Mouse (Mus musculus) spleen, postnatal 4 days (tissue): ENCODE data around the gene Arfip2.

Source experiments
- DNase-seq, 2 experiments: peaks; one replicate each; pipeline ENCODE4 v3.0.0; 2022; ENCODE audit warnings: low spot score in 2 of 2

The Arfip2 gene

DNA sequence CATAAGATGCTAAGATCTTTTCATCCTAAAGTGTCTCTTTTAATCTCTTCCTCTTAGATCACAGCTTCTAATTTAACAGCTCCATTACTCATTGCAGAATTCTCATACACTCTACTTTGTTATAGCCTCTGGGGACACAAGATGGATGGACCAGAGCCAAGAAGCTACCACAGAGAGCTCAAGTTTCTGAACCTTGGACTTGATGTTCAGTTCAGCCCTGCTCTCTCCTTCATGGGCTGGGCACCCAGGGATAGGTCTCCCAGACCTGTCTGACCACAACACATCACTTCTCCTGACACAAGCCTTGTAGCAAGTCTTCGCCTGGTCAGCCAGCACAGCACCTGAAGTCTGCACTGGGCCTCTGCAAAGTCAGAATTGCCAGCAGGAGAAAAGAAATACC lies 25.8 kb downstream of the Arfip2 start:
- no peak for DNase-seq

DNA sequence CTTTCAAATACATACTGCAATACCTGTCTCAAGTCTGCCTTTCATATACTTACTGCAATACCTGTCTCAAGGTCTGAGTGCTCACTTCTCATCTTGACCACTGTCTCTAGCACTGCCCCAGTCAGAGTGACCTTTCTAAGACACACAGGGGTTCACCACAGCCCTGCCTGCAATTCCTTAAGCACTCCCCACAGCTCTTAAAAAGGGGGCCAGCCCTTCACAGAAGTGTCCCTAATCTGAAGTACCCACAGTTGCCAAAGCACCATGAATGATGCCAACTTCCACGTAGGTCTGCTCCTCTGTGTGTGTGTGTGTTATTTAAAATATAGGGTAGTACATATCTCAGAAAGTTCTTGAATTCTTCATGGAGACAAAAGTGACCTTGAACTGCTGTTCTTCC lies 28.4 kb downstream of the Arfip2 start:
- no peak for DNase-seq

DNA sequence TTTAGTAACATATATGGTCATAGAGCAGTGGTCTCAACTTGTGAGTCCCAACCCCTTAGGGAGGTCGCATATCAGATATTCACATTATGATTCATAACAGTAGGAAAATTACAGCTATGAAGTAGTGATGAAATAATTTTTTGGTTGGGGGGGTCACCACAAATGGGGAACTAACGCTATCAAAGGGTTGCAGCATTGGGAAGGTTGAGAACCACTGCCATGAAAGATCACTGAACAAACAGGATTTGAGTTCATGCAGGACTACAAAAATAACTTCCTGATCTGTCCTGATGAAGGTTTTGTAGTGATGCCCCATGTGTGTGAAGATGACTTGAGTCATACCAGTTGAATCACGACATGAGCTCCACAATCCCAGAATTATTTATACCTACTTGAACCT lies 31.7 kb downstream of the Arfip2 start:
- DNase-seq = no peak

DNA sequence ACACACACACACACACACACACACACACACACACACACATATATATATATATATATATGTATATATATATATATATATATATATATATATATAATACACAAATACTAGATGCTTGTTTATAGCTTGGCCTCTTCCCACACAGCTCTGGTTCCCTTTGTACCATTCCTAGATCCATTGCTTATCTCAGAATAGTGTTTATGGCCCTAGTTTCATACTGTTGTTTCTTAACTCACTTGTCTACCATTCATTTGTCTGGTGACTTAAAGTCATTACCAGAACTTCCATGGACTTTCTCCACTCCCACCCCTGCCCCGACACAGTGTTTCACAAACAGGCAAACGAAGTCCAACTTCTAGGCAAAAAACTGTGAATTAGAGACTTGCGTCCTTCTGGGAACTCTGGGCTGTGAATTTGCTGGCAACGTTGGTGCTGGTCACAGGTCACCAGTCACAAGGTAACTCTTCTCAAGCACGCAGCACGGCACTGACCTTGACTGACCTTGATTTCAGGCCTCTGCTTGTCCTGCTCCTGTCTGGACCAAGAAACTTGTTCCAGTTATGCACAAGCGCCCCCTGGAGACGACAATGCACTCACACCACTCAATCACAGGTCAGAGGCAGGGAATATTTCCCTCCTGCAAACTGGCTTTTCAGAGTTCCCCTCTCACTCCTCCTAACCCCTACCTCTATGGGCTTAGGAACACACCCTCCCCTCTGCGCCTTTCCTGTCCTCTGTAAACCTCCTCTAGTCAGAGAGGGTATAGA lies 37.2 kb downstream of the Arfip2 start:
- peak; percentile 44 to 71 for DNase-seq

DNA sequence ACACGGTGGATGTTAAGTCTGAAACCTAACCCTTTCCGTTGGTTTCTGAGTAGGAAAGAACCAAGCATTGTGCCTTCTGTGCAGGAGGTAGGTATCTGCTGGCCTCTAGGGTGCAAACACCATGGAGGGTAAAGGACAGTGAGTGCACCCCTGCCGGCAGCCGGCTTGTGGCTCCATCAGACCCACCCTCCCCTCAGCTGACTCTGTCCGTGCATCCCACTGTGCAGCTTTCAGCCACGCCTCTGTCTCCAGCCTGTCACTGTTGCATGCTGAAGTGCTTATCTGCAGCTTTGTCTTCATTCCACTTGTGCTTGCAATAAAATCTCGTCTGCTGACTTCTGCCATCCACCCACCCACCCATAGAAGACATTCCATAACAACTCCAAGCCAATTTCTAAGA lies 50.1 kb downstream of the Arfip2 start:
- DNase-seq = no peak

DNA sequence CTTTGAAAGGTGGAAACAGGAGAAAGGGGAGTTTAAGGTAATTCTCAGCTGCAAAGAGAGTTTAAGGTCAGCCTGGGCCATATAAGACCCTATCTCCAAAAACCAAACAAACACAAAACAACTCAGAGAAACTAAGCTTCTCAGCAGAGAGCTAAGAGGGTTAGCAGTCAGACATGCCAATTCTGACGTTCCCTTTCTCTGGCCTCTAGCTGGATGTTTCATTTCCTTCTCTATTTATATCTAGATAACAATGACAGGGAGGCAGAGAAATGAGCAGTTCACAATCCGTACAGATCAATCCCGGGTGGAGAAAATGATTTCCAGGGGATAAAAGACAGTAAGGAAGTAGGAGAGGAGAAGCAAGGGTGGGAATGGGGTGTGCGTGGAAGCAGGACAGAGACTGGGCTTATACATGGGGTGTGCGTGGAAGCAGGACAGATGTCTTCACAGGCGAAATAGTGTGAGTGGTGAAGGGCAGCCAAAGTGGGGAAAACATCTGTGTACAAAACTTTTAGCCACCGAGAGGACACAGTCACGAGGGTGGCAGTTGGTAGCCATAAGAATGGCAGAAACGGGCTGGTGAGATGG lies 51.8 kb downstream of the Arfip2 start:
- no peak for DNase-seq
